Mouse (Mus musculus): ENCODE measurements around the gene Card10.

The Card10 gene

GRCm38 (mm10) chr15:78834233-78835005, 31.6 kb upstream of the Card10 start:
- DNase-seq (ENCODE audit: low read depth, low spot score) = peak; percentile 95

DNA sequence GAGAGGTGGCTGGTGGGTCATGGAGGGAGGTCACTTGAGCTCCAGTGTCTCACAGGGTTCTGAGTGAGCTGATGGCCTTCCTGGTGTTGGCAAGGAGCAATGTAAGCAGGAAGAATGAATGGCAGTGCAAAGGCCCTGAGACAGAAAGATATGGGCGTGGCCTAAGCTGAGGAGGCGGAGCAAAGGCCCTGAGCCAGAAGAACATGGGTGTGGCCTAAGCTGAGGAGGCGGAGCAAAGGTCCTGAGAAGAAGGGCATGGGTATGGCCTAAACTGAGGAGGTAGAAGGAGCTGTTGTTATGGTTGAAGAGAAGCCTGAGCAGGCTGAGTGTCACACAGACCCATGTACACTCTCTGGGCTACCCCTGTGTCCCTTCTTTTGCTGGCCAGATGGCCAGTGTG, 30.7 kb upstream of the Card10 start:
- peak; percentile 78 for DNase-seq (ENCODE audit: low read depth, low spot score)

GRCm38 (mm10) chr15:78832701-78833123, 29.9 kb upstream of the Card10 start:
- DNase-seq (ENCODE audit: low read depth, low spot score) = peak; percentile 85

DNA sequence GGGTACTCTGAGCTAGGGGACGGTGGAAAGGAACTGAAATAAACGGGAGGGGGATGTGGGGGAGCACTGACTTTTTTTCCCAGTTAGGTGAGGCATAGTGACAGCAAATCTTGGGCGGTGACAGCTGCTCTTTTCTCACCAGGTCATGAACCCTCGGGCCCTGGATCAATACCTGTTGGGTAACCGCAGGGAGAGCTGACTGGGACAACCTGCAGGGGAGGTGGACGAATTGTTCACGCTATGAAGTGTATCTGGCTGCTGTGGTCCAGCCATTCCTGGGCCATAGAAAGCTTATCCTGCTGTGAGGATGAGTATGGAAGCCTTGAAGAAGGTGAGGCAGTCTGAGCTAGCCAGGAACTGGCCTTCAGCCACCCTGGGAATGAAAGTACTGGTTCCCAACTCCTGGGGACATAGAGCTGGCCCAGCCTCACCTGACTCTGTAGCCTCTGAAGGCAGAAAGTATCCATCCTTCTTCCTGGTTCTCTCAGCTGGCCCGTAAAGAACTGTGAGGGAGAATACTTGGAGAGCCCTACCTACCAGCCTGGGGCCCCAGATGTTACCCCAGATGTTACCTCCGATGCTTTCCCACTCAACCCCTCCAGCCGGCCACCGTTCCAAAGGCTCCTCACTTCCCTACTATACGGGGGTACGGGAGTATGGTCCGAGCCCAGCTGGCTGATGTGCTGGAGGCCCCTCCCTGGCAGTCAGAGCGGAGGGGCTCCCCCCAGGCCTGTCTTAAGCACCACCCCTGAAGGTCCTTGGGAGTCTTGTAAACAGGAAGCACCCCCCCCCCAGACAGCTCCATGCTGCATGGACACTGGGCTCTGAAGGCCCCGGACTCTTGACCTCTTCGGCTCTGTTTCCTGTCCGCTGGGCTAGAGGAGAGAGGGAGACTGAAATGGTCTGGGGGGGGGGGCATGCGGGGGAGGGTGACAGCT, 29.1 kb upstream of the Card10 start:
- DNase-seq (ENCODE audit: low read depth, low spot score) = no peak

DNA sequence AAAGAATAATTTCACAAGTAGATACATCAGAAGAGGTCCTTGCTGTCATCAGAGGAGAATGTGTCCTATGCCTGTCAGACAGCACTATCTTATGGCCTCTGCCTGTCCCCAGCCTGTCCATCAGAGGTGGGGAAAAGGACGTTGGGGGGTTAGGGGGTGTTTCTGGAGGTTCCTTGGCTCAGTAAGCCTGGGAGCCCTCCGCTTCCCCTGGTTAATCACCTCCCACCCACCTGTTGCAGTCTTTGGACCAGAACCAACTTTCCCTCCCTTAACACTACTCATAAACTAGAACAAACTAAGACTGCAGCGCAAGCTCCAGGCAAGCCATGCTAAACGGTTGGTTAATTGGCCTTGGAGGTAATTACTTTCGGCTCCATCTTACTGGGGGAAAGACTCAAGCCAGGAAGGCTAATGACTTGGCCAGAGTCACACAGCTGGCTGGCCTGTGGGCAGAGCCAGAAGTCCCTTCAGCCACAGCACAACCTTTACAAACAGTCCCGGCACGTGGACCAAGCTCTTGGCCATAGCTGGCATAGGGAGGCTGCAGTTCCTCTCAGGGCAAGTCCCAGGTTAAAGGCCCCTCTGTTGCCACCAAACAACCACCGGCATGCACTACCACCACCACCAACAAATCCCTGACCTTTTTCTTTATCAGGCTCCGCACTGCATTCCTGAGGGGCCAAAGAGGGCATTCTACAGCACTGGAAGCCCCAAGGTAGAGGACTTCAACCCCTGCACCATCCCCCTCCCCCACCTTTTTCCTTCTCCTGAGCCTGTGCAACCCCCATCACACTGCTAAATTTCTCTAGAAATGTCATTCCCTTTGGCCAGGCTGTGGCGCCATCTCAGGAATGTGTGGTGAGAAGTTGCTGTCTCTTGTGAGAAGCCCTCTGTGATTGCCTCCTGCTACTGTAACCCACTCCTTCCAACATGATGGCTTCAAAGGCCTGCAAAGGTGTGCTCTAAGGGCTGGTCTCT, 28.2 kb upstream of the Card10 start:
- DNase-seq (ENCODE audit: low read depth, low spot score) = no peak

- DNase-seq (ENCODE audit: low read depth, low spot score) = no peak
These were observed 26.8 kb upstream of the Card10 start for GRCm38 (mm10) chr15:78829636-78830035.

GRCm38 (mm10) chr15:78828315-78828714, 25.5 kb upstream of the Card10 start:
- DNase-seq (ENCODE audit: low read depth, low spot score) = peak; percentile 75

DNA sequence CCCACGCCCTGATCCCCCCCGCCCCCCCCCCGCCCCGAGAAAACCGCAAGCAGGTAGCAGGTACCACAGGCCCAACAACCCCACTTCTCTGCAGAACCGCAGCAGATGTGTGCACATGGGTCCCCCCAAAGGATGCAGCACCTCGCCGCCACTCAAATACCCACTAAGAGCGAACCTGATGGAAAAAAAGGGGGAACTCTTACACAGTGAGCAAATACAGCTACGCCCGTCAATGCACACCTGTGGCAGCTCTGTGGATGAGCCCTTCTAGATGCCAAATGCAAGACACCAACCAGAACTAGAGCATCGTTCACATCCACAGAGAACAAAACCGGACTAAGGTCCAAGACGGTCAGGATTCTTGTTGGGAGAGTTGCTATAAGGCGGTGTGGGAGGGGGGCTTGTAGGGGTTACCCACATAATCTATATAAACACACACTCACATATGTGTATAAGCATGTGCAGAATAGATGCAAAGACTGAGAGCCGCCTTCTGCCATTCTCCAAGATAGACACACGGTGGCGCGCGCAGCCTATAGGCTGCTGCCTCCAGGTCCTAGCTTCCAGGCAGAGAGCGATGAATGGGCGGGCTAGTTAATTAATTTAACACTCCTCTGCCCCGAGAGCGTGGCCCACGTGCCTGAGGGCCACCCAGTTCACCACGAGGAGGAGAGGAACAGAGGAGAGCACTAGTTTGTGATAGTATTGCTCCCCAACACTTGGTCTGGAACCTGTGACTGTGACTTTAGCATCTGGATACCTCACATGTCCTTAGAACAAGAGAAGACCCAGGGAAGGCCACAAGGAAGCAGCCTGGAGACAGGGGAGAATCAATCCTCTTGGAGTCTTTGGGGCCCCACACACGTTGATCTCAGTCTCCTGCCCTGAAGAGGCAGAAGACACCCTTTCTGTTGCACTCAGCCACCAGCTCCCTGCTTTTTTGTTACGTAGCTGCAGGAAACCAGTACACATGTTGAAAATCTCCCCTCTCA, 23.7 kb upstream of the Card10 start:
- DNase-seq (ENCODE audit: low read depth, low spot score) = peak; percentile 85

DNA sequence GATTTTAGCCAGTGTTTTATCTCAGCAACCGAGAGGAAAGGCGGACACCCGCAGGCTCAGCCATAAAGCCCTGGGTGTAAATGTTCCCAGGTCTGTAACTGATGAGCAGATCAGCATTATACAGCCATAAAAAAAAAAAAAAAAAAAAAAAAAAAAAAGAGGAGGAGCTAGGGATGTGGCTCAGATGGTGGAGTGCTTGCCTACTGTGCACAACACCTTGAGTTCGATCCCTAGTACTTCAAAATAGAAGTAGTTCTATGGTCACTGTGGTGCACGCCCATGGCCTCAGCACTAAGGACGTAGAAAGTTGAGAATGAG, 13.2 kb upstream of the Card10 start:
- no peak for DNase-seq (ENCODE audit: low read depth, low spot score)

DNA sequence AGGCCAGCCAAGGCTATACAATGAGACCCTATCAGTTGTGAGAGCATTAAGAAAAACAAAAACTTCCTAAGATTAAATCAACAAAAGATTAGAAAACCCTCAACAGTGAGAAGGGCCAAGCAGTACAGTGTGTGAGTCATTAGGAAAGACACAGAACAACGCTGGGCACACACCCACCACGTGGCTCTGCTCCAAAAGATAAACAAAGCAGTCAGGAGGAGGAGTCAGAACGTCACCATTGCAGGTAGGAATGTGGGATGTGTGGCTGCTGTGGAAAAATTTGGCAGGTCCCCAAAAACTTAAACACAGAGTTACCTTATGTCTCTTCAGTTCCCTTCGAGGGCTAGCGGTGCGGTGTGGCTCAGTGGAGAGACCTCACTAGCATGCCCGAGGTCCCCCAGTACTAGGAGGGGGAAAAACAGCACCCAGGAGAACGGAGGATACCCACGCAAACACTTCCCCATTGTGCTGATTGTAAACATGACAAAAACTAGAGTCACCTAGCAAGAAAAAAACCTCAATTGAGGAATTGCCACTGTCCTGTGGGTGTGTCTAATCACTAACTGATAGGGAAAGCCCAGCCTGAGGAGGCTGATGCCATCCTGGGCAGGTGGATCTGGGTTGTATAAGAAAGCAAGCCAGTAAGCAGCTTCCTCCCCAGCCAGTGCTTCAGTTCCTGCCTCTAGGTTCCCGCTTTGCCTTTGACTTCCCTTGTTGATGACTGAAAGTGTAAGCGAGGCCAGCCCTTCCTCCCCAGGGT, 12.7 kb upstream of the Card10 start:
- peak; percentile 81 for DNase-seq (ENCODE audit: low read depth, low spot score)

GRCm38 (mm10) chr15:78813603-78814002, 10.8 kb upstream of the Card10 start:
- DNase-seq (ENCODE audit: low read depth, low spot score) = no peak

GRCm38 (mm10) chr15:78810146-78810545, 7.3 kb upstream of the Card10 start:
- no peak for DNase-seq (ENCODE audit: low read depth, low spot score)

GRCm38 (mm10) chr15:78809739-78810138, 6.9 kb upstream of the Card10 start:
- no peak for DNase-seq (ENCODE audit: low read depth, low spot score)

GRCm38 (mm10) chr15:78808980-78809379, 6.1 kb upstream of the Card10 start:
- no peak for DNase-seq (ENCODE audit: low read depth, low spot score)

- DNase-seq (ENCODE audit: low read depth, low spot score) = peak; percentile 88
These were observed 4.3 kb upstream of the Card10 start for GRCm38 (mm10) chr15:78807141-78807540.

- DNase-seq (ENCODE audit: low read depth, low spot score) = peak; percentile 78
These were observed 3.8 kb upstream of the Card10 start for GRCm38 (mm10) chr15:78806614-78807013.

- DNase-seq (ENCODE audit: low read depth, low spot score) = no peak
These were observed 2.5 kb upstream of the Card10 start for GRCm38 (mm10) chr15:78805351-78805750.

DNA sequence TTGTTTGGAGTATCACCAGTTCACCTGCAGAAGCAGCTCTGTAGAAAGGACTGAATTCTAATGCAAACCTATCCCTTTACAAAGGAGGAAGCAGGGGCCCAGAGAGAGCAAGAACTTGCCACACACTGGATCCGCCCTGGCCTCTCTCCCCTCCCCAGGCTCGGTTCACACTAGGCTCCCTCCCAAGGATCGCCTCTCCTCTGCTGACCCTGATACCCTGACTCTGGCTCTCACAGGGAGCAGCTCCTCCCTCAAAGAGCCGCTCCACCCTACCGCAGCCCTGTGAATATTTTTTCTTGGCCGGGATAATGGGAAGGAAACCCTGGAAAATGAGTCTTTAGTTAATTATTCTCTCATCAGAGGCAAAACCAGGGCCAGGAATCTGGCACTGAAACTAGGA, 1.5 kb upstream of the Card10 start:
- DNase-seq (ENCODE audit: low read depth, low spot score) = no peak

GRCm38 (mm10) chr15:78803499-78803900, 658 bp upstream of the Card10 start:
- peak; percentile 62 for DNase-seq (ENCODE audit: low read depth, low spot score)

Measured in 3T3-L1 (cell line).